Mouse (Mus musculus): Measurements from ENCODE around the gene Mccc2. TPM values are rescaled to one million over a fixed set of nuclear protein-coding genes. Genes with fewer than 3 reads are reported as not detected.

Gene Mccc2
- total RNA-seq, 2 experiments from 2014 or later: 17.3 to 17.4 TPM

DNA sequence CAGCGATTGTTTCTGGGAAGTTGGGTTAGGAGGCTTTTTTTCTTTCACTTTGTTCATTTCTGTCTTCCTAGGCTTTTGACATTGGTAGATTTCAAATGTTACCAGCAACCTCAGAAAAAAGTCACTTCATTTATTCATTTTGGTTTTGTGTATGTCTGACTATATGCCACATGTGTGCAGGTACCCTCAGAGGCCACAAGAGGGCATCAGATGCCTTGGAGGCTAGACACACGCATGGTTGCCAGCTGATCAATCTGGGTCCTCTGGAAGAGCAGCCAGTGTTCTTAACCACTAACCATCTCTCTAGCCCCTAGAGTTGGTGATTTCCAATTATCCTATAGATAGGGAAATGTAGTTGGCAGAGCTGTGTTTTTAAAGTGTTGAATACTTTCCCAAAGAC, 71.9 kb downstream of the Mccc2 start:
- no peak for ATAC-seq (replicated peaks; ENCODE audit: poor library complexity, severe bottlenecking)

DNA sequence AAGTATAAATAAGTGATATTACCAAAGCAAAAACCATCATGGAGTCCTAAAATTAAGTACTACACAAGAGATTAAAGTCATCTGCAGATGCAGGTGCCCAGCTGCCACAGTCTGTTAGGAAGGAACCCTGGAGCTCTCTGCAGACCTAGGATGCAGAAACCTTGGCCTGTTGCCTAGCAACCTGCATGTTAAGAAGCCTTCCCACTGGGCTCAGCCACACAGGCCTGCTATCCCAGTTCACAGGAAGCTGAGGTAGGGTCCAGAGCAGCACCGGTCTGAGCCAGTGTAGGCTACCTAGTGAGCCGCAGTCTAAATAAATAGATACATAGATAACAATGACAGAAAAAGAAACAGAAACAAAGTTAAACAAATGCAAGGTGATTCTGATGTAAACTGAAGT, 74.8 kb downstream of the Mccc2 start:
- ATAC-seq (replicated peaks; ENCODE audit: poor library complexity, severe bottlenecking): no peak

DNA sequence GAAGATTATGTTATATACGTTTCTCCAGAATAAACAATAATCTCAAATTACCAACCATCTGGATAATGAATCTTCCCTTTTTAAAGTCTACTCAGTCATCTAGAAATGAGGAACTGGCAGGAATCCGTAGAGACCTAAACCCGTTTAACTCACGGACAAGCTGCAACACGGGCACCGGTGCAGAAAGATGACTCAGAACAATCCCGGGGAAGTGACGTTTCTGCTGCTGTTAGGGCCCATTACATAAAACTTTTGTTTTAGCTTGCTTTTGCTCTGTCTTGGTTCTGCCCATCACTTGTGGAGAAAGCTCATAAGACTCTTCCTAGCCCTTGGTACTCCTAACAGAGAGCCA, 76.1 kb downstream of the Mccc2 start:
- ATAC-seq (replicated peaks; ENCODE audit: poor library complexity, severe bottlenecking): peak; percentile 94

DNA sequence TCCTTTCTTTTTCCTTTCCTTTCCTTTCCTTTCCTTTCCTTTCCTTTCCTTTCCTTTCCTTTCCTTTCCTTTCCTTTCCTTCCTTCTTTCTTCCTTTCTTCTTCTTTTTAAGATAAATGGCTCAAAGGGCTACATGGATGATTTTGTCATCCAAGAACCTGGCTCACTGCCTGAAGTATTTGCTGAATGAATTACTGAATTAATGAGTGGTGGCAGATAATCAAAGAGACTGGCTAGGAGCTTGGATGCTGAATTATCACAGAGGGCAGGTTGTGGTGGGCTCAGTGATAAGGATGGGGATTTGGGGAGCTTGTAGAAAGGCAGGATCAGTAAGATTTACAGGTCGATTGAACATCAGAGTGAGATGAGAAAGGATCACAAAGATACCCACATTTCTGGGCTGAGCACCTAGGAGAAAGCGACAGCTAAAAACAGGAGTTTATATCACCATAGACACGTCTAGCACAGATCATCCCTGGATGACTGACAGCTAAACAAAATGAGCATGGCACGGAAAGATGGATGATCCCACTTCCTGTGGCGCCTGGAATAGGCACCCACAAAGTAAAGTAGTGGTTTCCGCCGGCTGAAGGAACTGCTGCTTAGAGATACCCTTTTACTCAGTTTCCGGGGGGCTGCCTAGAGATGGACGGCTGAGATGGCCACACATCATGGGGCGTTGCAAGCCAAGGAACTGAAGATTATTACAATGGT, 76.7 kb downstream of the Mccc2 start:
- ATAC-seq (replicated peaks; ENCODE audit: poor library complexity, severe bottlenecking): peak; percentile 78

DNA sequence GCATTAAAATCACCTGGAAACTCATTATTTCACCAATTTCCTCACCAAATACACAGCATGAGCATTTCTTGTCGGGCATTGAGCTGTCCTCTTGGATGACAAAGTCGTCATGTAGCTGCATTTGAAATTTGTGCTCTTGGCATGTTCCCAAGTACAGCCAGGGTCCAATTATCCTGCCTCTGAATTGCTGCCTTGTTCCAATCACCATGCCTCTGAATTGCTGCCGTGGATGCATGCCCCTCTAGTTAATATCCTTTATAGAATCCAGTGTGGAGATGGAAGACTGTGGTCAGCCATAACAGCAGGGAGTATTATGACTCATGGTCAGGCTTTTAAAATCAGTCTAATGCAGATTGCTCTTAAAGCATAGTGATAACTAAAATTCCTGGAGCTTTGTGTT, 77.7 kb downstream of the Mccc2 start:
- ATAC-seq (replicated peaks; ENCODE audit: poor library complexity, severe bottlenecking): no peak

DNA sequence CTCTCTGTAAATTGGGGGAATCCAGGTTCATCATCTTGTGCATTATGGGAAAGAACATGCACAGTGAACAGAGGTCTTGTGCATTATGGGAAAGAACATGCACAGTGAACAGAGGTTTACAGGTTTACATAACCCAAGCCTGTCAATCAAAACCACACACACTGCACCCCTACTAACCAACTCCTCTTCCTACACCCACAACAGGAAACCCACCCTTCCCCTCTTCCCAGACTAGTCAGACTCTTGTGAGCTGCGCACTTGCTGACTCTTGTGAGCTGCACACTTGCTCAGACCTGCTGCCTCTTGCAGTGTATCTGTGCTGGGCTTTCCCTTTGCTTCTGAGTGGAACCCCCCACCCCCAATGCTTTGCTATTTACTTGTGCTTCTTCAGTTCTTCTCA, 83.0 kb downstream of the Mccc2 start:
- ATAC-seq (replicated peaks; ENCODE audit: poor library complexity, severe bottlenecking): peak; percentile 56

DNA sequence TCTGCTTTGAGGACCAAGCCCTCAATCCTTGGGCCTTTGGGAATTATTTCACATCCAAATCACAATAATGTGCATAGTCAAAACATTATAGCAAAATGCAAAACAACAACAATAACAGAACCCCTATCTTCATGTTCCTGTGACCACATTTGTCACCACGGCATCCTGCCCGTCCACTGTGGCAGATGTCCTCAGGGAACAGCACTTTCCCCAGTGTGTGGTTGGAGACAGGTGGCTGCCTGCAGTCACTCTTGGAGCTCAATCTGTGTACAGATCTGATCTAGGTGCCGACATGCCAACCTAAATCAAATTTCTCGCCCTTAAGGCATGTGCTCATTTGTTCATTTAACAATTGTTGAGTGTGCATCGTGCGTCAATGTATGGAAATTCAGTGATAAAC, 83.9 kb downstream of the Mccc2 start:
- no peak for ATAC-seq (replicated peaks; ENCODE audit: poor library complexity, severe bottlenecking)

DNA sequence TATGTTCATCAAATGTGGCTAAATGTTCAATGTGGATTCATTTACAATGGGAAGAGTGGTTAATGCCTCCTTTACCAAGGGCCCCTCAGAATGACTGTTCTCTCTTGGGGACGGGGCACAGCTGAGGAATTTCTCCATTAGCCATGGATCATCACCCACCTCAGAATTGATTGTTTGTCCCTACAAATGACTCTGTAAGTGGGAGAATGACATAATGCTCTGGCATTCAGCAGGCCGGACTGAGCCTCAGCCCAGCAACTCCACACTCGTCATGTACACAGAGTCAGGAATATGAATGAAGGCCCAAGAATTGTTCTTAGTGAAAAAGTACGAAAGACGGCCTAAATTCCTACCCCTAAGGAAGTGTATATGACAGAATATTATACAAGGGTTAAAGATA, 89.2 kb downstream of the Mccc2 start:
- no peak for ATAC-seq (replicated peaks; ENCODE audit: poor library complexity, severe bottlenecking)

DNA sequence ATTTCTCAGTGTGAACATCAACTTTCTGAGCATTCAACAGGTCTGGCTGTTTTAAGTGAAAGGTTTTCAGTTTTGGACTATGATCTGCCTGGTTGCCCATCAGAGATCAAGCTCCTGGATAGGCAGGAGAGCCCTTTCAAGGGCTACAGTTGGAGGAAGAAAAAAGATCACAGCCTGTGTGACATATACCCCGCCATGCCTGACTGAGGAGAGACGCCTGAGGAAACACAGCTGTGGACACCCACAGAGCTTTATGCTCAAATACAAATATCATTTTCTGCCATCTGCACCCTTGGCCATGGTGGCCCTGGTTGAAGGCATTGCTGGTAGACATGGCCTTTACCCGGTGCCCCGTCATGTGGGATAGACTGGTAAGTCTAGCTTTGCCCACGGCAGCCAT, 99.8 kb downstream of the Mccc2 start:
- no peak for ATAC-seq (replicated peaks; ENCODE audit: poor library complexity, severe bottlenecking)

DNA sequence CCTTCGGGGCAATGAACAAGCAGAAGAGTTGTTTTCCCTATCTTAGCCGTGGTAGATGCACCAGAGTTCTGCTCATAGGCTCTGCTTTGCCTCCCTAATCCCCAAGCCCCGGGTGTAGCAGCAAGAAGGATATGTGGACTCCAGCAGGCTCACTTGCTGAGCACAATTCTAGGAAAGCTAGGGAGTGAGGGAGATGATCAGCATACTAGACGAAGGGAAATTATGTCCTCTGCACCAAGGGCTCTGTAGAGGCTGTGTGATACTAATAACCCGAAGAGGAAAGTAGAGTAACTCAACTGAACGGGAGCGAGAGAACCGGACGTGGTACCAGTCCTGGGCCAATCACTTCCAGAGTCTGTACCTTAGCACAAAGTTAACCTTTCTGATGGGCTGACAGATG, 114.5 kb downstream of the Mccc2 start, which contains the start of gene Cartpt:
Cartpt (minus strand) TSS at position 127 of the 400 bp plus-strand sequence.
- ATAC-seq (replicated peaks; ENCODE audit: poor library complexity, severe bottlenecking): no peak

DNA sequence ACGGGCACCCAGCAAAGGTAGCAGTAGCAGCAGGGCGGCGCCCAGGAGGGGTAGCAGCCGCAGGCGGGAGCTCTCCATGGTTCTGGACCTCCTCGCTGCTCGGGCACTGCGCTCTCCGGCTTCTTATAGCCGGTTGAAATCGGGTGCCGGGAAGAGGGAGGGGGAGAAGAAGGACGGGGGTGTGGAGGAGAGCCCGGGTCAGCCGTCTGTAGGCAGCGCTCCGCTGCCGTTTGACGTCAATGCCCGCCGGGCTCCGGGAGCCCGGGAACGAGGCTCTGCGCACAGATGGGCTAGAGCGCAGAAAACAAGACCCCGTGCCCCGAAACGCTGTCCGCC, 114.9 kb downstream of the Mccc2 start:
- ATAC-seq (replicated peaks; ENCODE audit: poor library complexity, severe bottlenecking): peak; percentile 84

DNA sequence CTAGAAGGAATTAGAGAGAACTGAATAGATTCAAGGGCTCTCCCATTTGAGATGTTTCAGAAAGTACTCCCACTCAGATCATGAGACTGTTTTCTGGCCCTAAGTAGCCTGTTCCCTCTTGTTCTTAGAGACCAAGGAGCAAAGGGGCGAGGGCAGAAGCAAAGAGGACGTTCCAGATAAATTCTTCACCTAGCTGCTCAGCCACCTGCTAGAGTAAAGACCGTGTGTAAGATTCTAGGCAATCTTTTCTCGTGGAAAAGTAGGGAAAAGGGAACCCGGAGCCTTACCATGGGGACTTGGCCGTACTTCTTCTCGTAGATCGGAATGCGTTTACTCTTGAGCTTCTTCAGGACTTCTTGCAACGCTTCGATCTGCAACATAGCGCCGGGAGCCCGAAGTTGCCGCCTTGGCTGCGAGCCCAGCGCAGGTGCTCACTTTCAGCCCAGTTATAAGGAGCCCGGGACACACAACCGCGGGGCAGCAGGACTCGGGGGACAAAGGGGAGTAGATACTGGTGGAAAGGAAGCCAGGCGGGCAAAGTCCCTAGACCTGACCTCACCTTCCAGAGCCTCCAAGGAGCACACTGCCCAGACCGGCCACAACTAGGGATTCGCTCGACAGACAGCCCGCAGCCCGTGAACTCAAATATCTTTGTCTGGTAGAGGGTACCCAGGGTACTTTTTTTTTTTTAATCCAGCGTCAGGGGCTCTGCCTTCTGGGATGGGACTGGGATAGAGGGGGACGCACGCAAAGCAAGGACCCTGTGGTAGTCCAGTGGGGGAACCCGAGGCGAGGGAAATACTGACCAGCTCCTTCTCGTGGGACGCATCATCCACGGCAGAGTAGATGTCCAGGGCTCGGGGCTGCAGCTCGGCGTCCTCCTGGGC, 115.5 kb downstream of the Mccc2 start:
- no peak for ATAC-seq (replicated peaks; ENCODE audit: poor library complexity, severe bottlenecking)

DNA sequence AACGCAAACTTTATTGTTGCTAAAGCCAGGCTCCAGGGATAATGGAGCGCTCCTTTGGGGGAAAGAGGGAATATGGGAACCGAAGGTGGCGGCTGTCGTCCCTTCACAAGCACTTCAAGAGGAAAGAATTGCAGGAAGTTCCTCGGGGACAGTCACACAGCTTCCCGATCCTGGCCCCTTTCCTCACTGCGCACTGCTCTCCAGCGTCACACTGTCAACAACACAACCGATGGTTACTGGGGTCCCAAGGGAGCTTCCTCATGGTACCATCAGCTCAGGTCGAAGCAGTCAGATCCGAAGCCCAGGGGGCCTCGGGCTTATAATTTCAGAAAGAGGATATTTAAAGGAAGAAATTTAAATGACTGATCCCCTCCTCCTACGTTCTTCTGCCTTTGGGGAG, 116.6 kb downstream of the Mccc2 start:
- no peak for ATAC-seq (replicated peaks; ENCODE audit: poor library complexity, severe bottlenecking)

Other genes starting within 250 kb of the Mccc2 start
- gene Cartpt, start 114.5 kb downstream of the Mccc2 start, total RNA-seq (2014; fragmentation: Nextera tagmentation): not detected in 2 replicates
- not detected in 2 replicates for gene Cartpt, start 114.5 kb downstream of the Mccc2 start, total RNA-seq (2017)
- gene Bdp1, start 88.4 kb upstream of the Mccc2 start, total RNA-seq (2014; fragmentation: Nextera tagmentation): 37.0 and 38.2 TPM in 2 replicates
- 54.2 and 57.0 TPM in 2 replicates for gene Bdp1, start 88.4 kb upstream of the Mccc2 start, total RNA-seq (2017)
- gene Serf1, start 92.4 kb upstream of the Mccc2 start, total RNA-seq (2014; fragmentation: Nextera tagmentation): 57.7 and 60.1 TPM in 2 replicates
- 52.3 and 53.4 TPM in 2 replicates for gene Serf1, start 92.4 kb upstream of the Mccc2 start, total RNA-seq (2017)
- 101 and 113 TPM in 2 replicates for gene Smn1, start 109.2 kb upstream of the Mccc2 start, total RNA-seq (2014; fragmentation: Nextera tagmentation)
- gene Smn1, start 109.2 kb upstream of the Mccc2 start, total RNA-seq (2017): 59.7 and 75.1 TPM in 2 replicates
- gene Naip2, start 186.5 kb upstream of the Mccc2 start, total RNA-seq (2014; fragmentation: Nextera tagmentation): 31.8 and 36.4 TPM in 2 replicates
- gene Naip2, start 186.5 kb upstream of the Mccc2 start, total RNA-seq (2017): 41.2 and 41.9 TPM in 2 replicates
- 14.6 and 20.0 TPM in 2 replicates for gene Naip5, start 230.7 kb upstream of the Mccc2 start, total RNA-seq (2014; fragmentation: Nextera tagmentation)
- 15.0 and 16.5 TPM in 2 replicates for gene Naip5, start 230.7 kb upstream of the Mccc2 start, total RNA-seq (2017)

All from granulocyte monocyte progenitor cell, adult 5-6 weeks (primary cell).